Mouse (Mus musculus): ENCODE measurements around the gene Sertm1.

DNA sequence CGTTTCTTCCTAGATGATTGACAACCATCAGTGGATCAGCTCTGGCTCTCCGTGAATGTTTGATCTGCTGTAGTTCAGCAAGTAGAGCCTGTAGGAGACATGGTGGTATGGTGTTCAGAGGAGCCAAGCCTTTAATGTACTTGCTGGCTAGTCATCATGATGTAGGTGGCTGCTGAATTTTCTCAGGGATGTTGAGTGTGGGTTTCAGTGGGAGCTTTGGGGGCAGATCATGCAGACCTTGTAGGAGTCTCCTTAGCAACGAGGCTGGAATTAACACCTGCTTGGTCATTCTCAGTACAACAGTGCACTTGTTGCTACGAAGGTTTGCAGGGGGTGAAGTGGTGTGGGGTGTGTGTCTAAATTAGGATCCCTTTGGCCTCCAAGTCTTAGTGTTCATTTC, 18.8 kb upstream of the Sertm1 start:
- TF ChIP-seq POLR2A (IDR thresholded peaks at IDR 0.05; ENCODE audit: low read depth, low read length) (no peak), CTCF (IDR thresholded peaks at IDR 0.05; ENCODE audit: extremely low read depth, insufficient read depth, insufficient read length, insufficient replicate concordance) (no peak)
